Mouse (Mus musculus): ENCODE measurements around the gene Pou2f2. TPM values are rescaled to one million over a fixed set of nuclear protein-coding genes. Genes with fewer than 3 reads are reported as not detected.

Gene Pou2f2
- total and polyA plus RNA-seq, 3 experiments: 8.9 to 102 (median 46.1) TPM

DNA sequence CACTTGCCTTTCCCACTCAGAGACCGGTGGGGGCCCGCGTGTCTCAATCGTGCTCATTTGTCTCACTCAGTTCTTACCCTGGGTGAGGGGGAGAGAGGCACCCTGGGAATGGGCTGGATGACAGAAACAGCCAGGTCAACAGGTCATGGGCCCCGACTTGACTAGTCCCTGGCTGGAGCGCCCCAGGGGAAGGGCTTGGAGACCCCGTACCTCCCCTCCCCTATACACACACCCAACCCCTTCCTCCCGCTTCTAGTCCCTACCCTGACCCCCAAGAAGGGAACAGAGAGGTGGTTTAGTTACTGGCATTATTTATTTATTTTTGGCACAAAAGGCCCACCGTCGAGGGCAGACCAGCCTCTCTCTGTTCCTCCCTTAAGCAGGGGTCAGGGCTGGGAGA lies 91.0 kb downstream of the Pou2f2 start:
- TF ChIP-seq POLR2AphosphoS2 (IDR thresholded peaks at IDR 0.05; ENCODE audit: low read depth, low read length) (no peak), POLR2A (IDR thresholded peaks at IDR 0.05; ENCODE audit: low read depth, low read length) (peak; percentile 40; the same call in 1 of the 2 replicates)
- in situ Hi-C loops (cut with MboI; ENCODE audit: low pct_ligation_motif_present, low pct_unique_long_range_greater_than_20kb, low sequenced_read_pairs) (no loop called here), dilution Hi-C loops (cut with MboI; ENCODE audit: extremely low pct_ligation_motif_present, extremely low pct_unique_long_range_greater_than_20kb, low sequenced_read_pairs) (no loop called here)
- H3K9me3 ChIP-seq (replicated peaks; ENCODE audit: low read length): peaks cover 13% of the 10 kb centered on the region
- H3K9ac ChIP-seq (ENCODE audit: insufficient read depth, low read depth): no peak overlapping the region
- peaks cover 17 to 53% of the 10 kb centered on the region in 2 experiments for H3K4me1 ChIP-seq (ENCODE audit: control insufficient read depth in 1 of 2, insufficient read depth in 2 of 2)
- no peak overlapping the region for H3K4me2 ChIP-seq (ENCODE audit: insufficient read depth, low read depth, poor library complexity, severe bottlenecking)
- H3K4me3 ChIP-seq (replicated peaks in 1 of 3; ENCODE audit: low read depth in 2 of 3, low read length in 2 of 3, poor library complexity in 1 of 3): no peak overlapping the region
- H3K27me3 ChIP-seq (replicated peaks): no peaks in the 10 kb centered on the region
- H3K27ac ChIP-seq (ENCODE audit: insufficient read depth, low read depth): no peak overlapping the region
- H3K36me3 ChIP-seq (replicated peaks in 1 of 2; ENCODE audit: control insufficient read depth in 1 of 2, insufficient read depth in 1 of 2, low read length in 1 of 2): peaks cover 29 to 34% of the 10 kb centered on the region in 2 experiments
- DNase-seq (ENCODE audit: extremely low read depth): no peak
- H3K79me2 ChIP-seq (replicated peaks; ENCODE audit: control insufficient read depth, extremely low read depth, insufficient read depth, poor library complexity, severe bottlenecking): no peaks in the 10 kb centered on the region

GRCm38 (mm10) chr7:25087972-25088371 lies 91.6 kb downstream of the Pou2f2 start:
- Histone ChIP-seq H3K9me3 (replicated peaks; ENCODE audit: low read length) (peaks cover 10% of the 10 kb centered on the region), H3K4me3 (replicated peaks in 1 of 3; ENCODE audit: low read depth in 2 of 3, low read length in 2 of 3, poor library complexity in 1 of 3) (no peak overlapping the region), H3K4me2 (ENCODE audit: insufficient read depth, low read depth, poor library complexity, severe bottlenecking) (no peak overlapping the region), H3K27me3 (replicated peaks) (no peaks in the 10 kb centered on the region), H3K4me1 (ENCODE audit: control insufficient read depth in 1 of 2, insufficient read depth in 2 of 2) (peaks cover 17 to 57% of the 10 kb centered on the region in 2 experiments), H3K9ac (ENCODE audit: insufficient read depth, low read depth) (no peak overlapping the region), H3K79me2 (replicated peaks; ENCODE audit: control insufficient read depth, extremely low read depth, insufficient read depth, poor library complexity, severe bottlenecking) (no peaks in the 10 kb centered on the region), H3K36me3 (replicated peaks in 1 of 2; ENCODE audit: control insufficient read depth in 1 of 2, insufficient read depth in 1 of 2, low read length in 1 of 2) (peaks cover 28 to 34% of the 10 kb centered on the region in 2 experiments), H3K27ac (ENCODE audit: insufficient read depth, low read depth) (no peak overlapping the region)
- in situ Hi-C loops (cut with MboI; ENCODE audit: low pct_ligation_motif_present, low pct_unique_long_range_greater_than_20kb, low sequenced_read_pairs) (no loop called here), dilution Hi-C loops (cut with MboI; ENCODE audit: extremely low pct_ligation_motif_present, extremely low pct_unique_long_range_greater_than_20kb, low sequenced_read_pairs) (no loop called here)
- TF ChIP-seq MAZ (IDR thresholded peaks at IDR 0.05; ENCODE audit: low read depth, low read length): no peak
- no peak for TF ChIP-seq MYC (IDR thresholded peaks at IDR 0.05; ENCODE audit: low read depth, low read length)
- TF ChIP-seq SMC3 (IDR thresholded peaks at IDR 0.05; ENCODE audit: low read depth, low read length): no peak
- TF ChIP-seq MXI1 (IDR thresholded peaks at IDR 0.05; ENCODE audit: low read depth, low read length): no peak
- no peak for TF ChIP-seq POLR2AphosphoS2 (IDR thresholded peaks at IDR 0.05; ENCODE audit: low read depth, low read length)
- TF ChIP-seq RAD21 (IDR thresholded peaks at IDR 0.05; ENCODE audit: low read depth, low read length): no peak
- no peak for TF ChIP-seq MEF2A (IDR thresholded peaks at IDR 0.05; ENCODE audit: borderline replicate concordance, low read depth, low read length)
- no peak for TF ChIP-seq MAX (IDR thresholded peaks at IDR 0.05; ENCODE audit: low read length)
- no peak for TF ChIP-seq POLR2A (IDR thresholded peaks at IDR 0.05; ENCODE audit: low read depth, low read length)
- TF ChIP-seq USF2 (conservative IDR thresholded peaks at IDR 0.05; ENCODE audit: low read depth, low read length): no peak
- no peak for TF ChIP-seq ZMIZ1 (IDR thresholded peaks at IDR 0.05; ENCODE audit: low read depth, low read length)
- no peak for TF ChIP-seq TCF12 (IDR thresholded peaks at IDR 0.05; ENCODE audit: low read depth, low read length)
- no peak for TF ChIP-seq JUND (conservative IDR thresholded peaks at IDR 0.05; ENCODE audit: low read depth, low read length)
- TF ChIP-seq EP300 (IDR thresholded peaks at IDR 0.05; ENCODE audit: low read length): no peak
- no peak for TF ChIP-seq MAFK (IDR thresholded peaks at IDR 0.05; ENCODE audit: insufficient replicate concordance, low read length)
- no peak for TF ChIP-seq CHD1 (IDR thresholded peaks at IDR 0.05; ENCODE audit: low read depth, low read length)
- no peak for TF ChIP-seq UBTF (IDR thresholded peaks at IDR 0.05; ENCODE audit: low read depth, low read length)
- no peak for TF ChIP-seq RCOR1 (conservative IDR thresholded peaks at IDR 0.05; ENCODE audit: low read depth, low read length)
- DNase-seq (ENCODE audit: extremely low read depth): no peak
